Mouse (Mus musculus) forebrain, embryonic 10.5 days (tissue): ENCODE measurements around the gene Zfp976. TPM values are rescaled to one million over a fixed set of nuclear protein-coding genes. Genes with fewer than 3 reads are reported as not detected.

Experiments
- microRNA-seq: library from miRNA; unstranded; fragments of <30 nt; microRNA quantifications from one replicate; pipeline ENCODE4, GENCODE M21; 2017
- polyA plus RNA-seq: library from polyadenylated mRNA; unstranded; fragments of >200 nt; fragmentation: Nextera tagmentation; extraction: Ambion mirVana; gene quantifications from 2 replicates; pipeline ENCODE4 v1.2.1, GENCODE M21; 2016

Zfp976 gene
- polyA plus RNA-seq, 1 experiment from 2014 or later: 3.9 TPM

Small RNAs within 50 kb of the gene (microRNA-seq; reads per million reads assigned to microRNA genes)
- gene Gm24938: not detected

Other genes starting within 250 kb of the Zfp976 start
- gene 4933421I07Rik, start 194.5 kb downstream of the Zfp976 start, polyA plus RNA-seq: not detected in 2 replicates
- gene Zfp141, start 136.8 kb downstream of the Zfp976 start, polyA plus RNA-seq: 15.0 and 15.2 TPM in 2 replicates
- not detected in 2 replicates for gene Gm21028, start 64.0 kb downstream of the Zfp976 start, polyA plus RNA-seq
- gene Zfp977, start 50.0 kb downstream of the Zfp976 start, polyA plus RNA-seq: 0.81 and 1.4 TPM in 2 replicates
- 7.8 and 8.3 TPM in 2 replicates for gene Zfp975, start 50.2 kb upstream of the Zfp976 start, polyA plus RNA-seq
- not detected in 2 replicates for gene Gm17067, start 84.4 kb upstream of the Zfp976 start, polyA plus RNA-seq
- not detected in 2 replicates for gene Vmn2r62, start 150.9 kb upstream of the Zfp976 start, polyA plus RNA-seq
- gene Gm2381, start 224.6 kb upstream of the Zfp976 start, polyA plus RNA-seq: not detected in 2 replicates